Mouse (Mus musculus): Measurements from ENCODE around the gene Myo1e.

DNA sequence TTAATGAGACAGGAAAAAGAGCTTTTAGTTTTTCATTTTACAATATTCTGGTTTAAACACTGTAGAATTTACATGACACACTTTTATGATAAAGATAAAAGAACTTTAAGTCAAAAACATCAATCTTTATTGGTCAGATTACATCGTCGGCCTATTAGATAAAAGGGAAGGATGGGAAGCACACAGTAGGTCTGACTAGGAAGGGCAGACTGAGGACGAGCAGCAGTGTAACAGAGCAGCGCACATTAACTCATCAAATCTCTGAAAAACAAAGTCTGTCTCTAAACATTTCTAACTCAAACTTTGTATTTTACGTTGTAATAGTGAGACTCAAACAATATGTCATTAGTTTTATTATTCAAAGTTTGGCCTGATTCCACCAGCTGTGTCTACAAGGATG is 241.9 kb downstream of the Myo1e start:
- no peak for TF ChIP-seq POLR2A (IDR thresholded peaks at IDR 0.05; ENCODE audit: low read depth, low read length)
- TF ChIP-seq CTCF (IDR thresholded peaks at IDR 0.05; ENCODE audit: extremely low read depth, insufficient read depth, insufficient read length, insufficient replicate concordance), result no peak

Measured in spleen, adult 2 months (tissue).